In genomic region chr10:111298140-111299098, GRCm38 (mm10) we compare ENCODE assay signal across 8 mouse cellular contexts. TPM values are rescaled to one million over a fixed set of nuclear protein-coding genes. Genes with fewer than 3 reads are reported as not detected.
DNase-seq lines count a peak whose midpoint lies in the region; ATAC-seq lines count a peak whose summit lies in the region.

Gene Bbs10, plus strand, starts transcription at chr10:111298679.

- no peaks in the 10 kb centered on the region for H3K36me3 ChIP-seq in hindbrain, embryonic 11.5 days (ENCODE audit: control insufficient read depth, insufficient read depth, low read length)

- H3K9me3 ChIP-seq in hindbrain, embryonic 11.5 days (ENCODE audit: control insufficient read depth, low read length), result no peaks in the 10 kb centered on the region

- H3K4me2 ChIP-seq in hindbrain, embryonic 11.5 days (replicated peaks; ENCODE audit: low read depth, low read length), result peak within 1 kb of the TSS; percentile 58

- no peaks in the 10 kb centered on the region for H3K4me1 ChIP-seq in hindbrain, embryonic 11.5 days (replicated peaks; ENCODE audit: control insufficient read depth, insufficient read depth, low read length)

- H3K9ac ChIP-seq in hindbrain, embryonic 11.5 days (ENCODE audit: low read depth, low read length), result peak within 1 kb of the TSS; percentile 73

- peak; percentile 98 for DNase-seq in Muller cell, postnatal 12 days (ENCODE audit: inconsistent ontology term)
- DNase-seq in cerebellum, adult 9-11 months, result peak; percentile 97
- DNase-seq in frontal cortex, adult 2 months (ENCODE audit: extremely low spot score in 1 of 2, low spot score in 1 of 2), result peak; percentile 88 to 96
- DNase-seq in hindbrain, embryonic 11.5 days (ENCODE audit: low spot score), result peak; percentile 98
- DNase-seq in layer of hippocampus, postnatal 10 days (ENCODE audit: low spot score in 2 of 2), result peak; percentile 95 to 97
- DNase-seq in lung, postnatal 10 days, result peak; percentile 98
- DNase-seq in ovary, postnatal 36 days (ENCODE audit: low spot score), result peak; percentile 96
- peak; percentile 93 for DNase-seq in thymus, postnatal 25 days

- H3K27me3 ChIP-seq in hindbrain, embryonic 11.5 days (ENCODE audit: control insufficient read depth, insufficient read depth, low read length), result no peaks in the 10 kb centered on the region

- WGBS in hindbrain, embryonic 11.5 days, result under 1% methylated on average over 52 of the region's 54 CpGs

- peak within 1 kb of the TSS; percentile 85 for H3K27ac ChIP-seq in hindbrain, embryonic 11.5 days (ENCODE audit: low read depth, low read length)

- ATAC-seq in hindbrain, embryonic 11.5 days (ENCODE audit: low FRiP score), result peak; percentile 100

- peak within 1 kb of the TSS; percentile 70 for H3K4me3 ChIP-seq in hindbrain, embryonic 11.5 days (ENCODE audit: low read depth, low read length)

RNA-seq across cellular contexts. Expression of gene Bbs10, which starts in this region (rescaled TPM):
- 3.8 and 4.4 TPM in 2 replicates for polyA plus RNA-seq in frontal cortex, adult 2 months (2012; rRNA removed)
- 6.4 and 6.5 TPM in 2 replicates for polyA plus RNA-seq in hindbrain, embryonic 11.5 days (2014; fragmentation: Nextera tagmentation; extraction: Ambion mirVana)
- 1 to 10 TPM; 3.8 to 4.2 TPM for total RNA-seq in layer of hippocampus, postnatal 10 days (2021)

Comparison
In these comparisons a context has a peak if more than half of its experiments do, and no peak if none do; other contexts are left out.
1. Peak in every context shown above with its lines: DNase-seq, ATAC-seq, H3K4me3 ChIP-seq and H3K27ac ChIP-seq.